Mouse (Mus musculus) CH12.LX (cell line): Measurements from ENCODE around the gene Ugt1a6a.

Experiments used
- BHLHE40 ChIP-seq: IDR thresholded peaks from 2 replicates; pipeline ENCODE4 v1.6.1; 2011; ENCODE audit warnings: mild to moderate bottlenecking, low read depth, low read length, improper control_type of control experiment
- CTCF ChIP-seq, 2 experiments: IDR thresholded peaks in 1 of 2; conservative IDR thresholded peaks in 1 of 2; 2 replicates each; pipeline ENCODE4 v1.5.1; 2011 to 2012; ENCODE audit warnings: low read depth in 2 of 2, low read length in 2 of 2, improper control_type of control experiment in 1 of 2, inconsistent platforms in 1 of 2, mild to moderate bottlenecking in 1 of 2, moderate library complexity in 1 of 2
- ELF1 ChIP-seq: IDR thresholded peaks from 2 replicates; pipeline ENCODE4 v1.6.1; 2014; ENCODE audit warnings: low read depth, mild to moderate bottlenecking, inconsistent platforms, low read length, improper control_type of control experiment
- EP300 ChIP-seq: IDR thresholded peaks from 2 replicates; pipeline ENCODE4 v1.6.1; 2011; ENCODE audit warnings: low read length, improper control_type of control experiment
- KAT2A ChIP-seq: IDR thresholded peaks from 2 replicates; pipeline ENCODE4 v1.6.1; 2012; ENCODE audit warnings: low read length, improper control_type of control experiment, inconsistent platforms; ENCODE audit not compliant: insufficient replicate concordance
- NRF1 ChIP-seq: IDR thresholded peaks from 2 replicates; pipeline ENCODE4 v1.6.1; 2014; ENCODE audit warnings: low read depth, mild to moderate bottlenecking, inconsistent platforms, low read length, improper control_type of control experiment, moderate library complexity
- POLR2A ChIP-seq: IDR thresholded peaks from 2 replicates; pipeline ENCODE4 v1.6.1; 2011; ENCODE audit warnings: low read depth, mild to moderate bottlenecking, improper control_type of control experiment, low read length
- USF1 ChIP-seq: IDR thresholded peaks from 2 replicates; pipeline ENCODE4 v1.6.1; 2014; ENCODE audit warnings: low read depth, mild to moderate bottlenecking, inconsistent platforms, low read length, improper control_type of control experiment
- ZKSCAN1 ChIP-seq: IDR thresholded peaks from 2 replicates; pipeline ENCODE4 v1.6.1; 2012; ENCODE audit warnings: low read depth, inconsistent platforms, low read length, improper control_type of control experiment, borderline replicate concordance

GRCm38 (mm10) chr1:88229986-88230385 is 95.4 kb downstream of the Ugt1a6a start:
- no peak for TF ChIP-seq USF1
- no peak for TF ChIP-seq KAT2A
- no peak for TF ChIP-seq ZKSCAN1
- TF ChIP-seq CTCF (conservative IDR thresholded peaks at IDR 0.05 in 1 of 2, IDR thresholded peaks at IDR 0.05 in 1 of 2; ENCODE audit: low read depth in 2 of 2, low read length in 2 of 2) = no peak
- TF ChIP-seq POLR2A = no peak
- no peak for TF ChIP-seq BHLHE40
- no peak for TF ChIP-seq EP300
- TF ChIP-seq NRF1 = no peak
- no peak for TF ChIP-seq ELF1
